Mouse (Mus musculus): ENCODE data around the gene Mtmr12. TPM values are rescaled to one million over a fixed set of nuclear protein-coding genes. Genes with fewer than 3 reads are reported as not detected.
A peak's percentile ranks its signal among the peaks of the same experiment; 100 is the strongest.

The Mtmr12 gene
- polyA plus RNA-seq, 1 experiment from 2014 or later: 15.9 TPM

GRCm38 (mm10) chr15:12322676-12323402 is 118.0 kb downstream of the Mtmr12 start:
- Histone ChIP-seq H3K4me1 (peaks cover 41% of the 10 kb centered on the region), H3K4me3 (peak overlapping the region; percentile 99), H3K9me3 (no peaks in the 10 kb centered on the region), H3K36me3 (replicated peaks) (peaks cover 25% of the 10 kb centered on the region), H3K27ac (no peak overlapping the region), H3K27me3 (ENCODE audit: poor library complexity, severe bottlenecking) (peaks cover 20% of the 10 kb centered on the region)
- 23% methylated on average over 9 of the region's 9 CpGs for WGBS
- no peak for DNase-seq (ENCODE audit: extremely low spot score, low spot score)

MicroRNAs within 50 kb of the gene (microRNA counts, 519-probe panel; counts per million panel counts)
- microRNA mmu-miR-1898: 341 counts per million, percentile 65 among the panel's probes with 10 or more counts

Small RNA genes lying within 50 kb of the gene (microRNA-seq; reads per million reads assigned to microRNA genes)
- not detected for gene Mir1898

Other genes starting within 250 kb of the Mtmr12 start
- gene Sub1, start 208.0 kb upstream of the Mtmr12 start, polyA plus RNA-seq (2016; fragmentation: Nextera tagmentation; extraction: Ambion mirVana): 744 and 763 TPM in 2 replicates
- 126 and 135 TPM in 2 replicates for gene Zfr, start 87.2 kb upstream of the Mtmr12 start, polyA plus RNA-seq (2016; fragmentation: Nextera tagmentation; extraction: Ambion mirVana)
- 67.3 and 68.7 TPM in 2 replicates for gene Golph3, start 116.4 kb downstream of the Mtmr12 start, polyA plus RNA-seq (2016; fragmentation: Nextera tagmentation; extraction: Ambion mirVana)
- 1.4 TPM in 1 of 2 replicates, not detected in the other for gene 1810049J17Rik, start 116.9 kb downstream of the Mtmr12 start, polyA plus RNA-seq (2016; fragmentation: Nextera tagmentation; extraction: Ambion mirVana)

Data from forebrain, embryonic 10.5 days (tissue).